19 mouse cellular contexts compared by ENCODE assay signal in genomic region chr11:118525059-118525458, GRCm38 (mm10). TPM values are rescaled to one million over a fixed set of nuclear protein-coding genes. Genes with fewer than 3 reads are reported as not detected.
DNase-seq lines count a peak whose midpoint lies in the region; ATAC-seq and TF ChIP-seq lines count a peak whose summit lies in the region.
"Had no signal": no experiment of that assay in that cellular context is flagged by ENCODE, and none has a peak within 500 bp of the region (broad histone marks: within the 10 kb centered on the region; RNA-seq: fewer than 3 reads in every experiment).

No protein-coding gene starts in this region.

- DNase-seq in forebrain, postnatal 0 days: no peak
- DNase-seq in hindbrain, postnatal 0 days (ENCODE audit: low spot score): peak; percentile 50
- no peak for DNase-seq in thymus, postnatal 36 days
- no peak for DNase-seq in layer of hippocampus, postnatal 36 days
- DNase-seq: adrenal gland, adult 8-10 months; B cell, adult 2 months; cerebellum, adult 9-10 months; heart, adult 18-20 months; kidney, adult 2 months; lung, embryonic 14.5 days; thymus, postnatal 14 days had no signal

- no peak for ATAC-seq in forebrain, embryonic 15.5 days (replicated peaks)
- no peak for ATAC-seq in forebrain, postnatal 0 days
- ATAC-seq in hindbrain, embryonic 12.5 days (ENCODE audit: low FRiP score): peak; percentile 41; the same call in 1 of the 2 replicates
- peak; percentile 24; the same call in 1 of the 2 replicates for ATAC-seq in hindbrain, postnatal 0 days
- 0 out of 2 replicates have a peak, but pooled peaks have one; percentile 26 for ATAC-seq in neural tube, embryonic 12.5 days (ENCODE audit: low FRiP score, low read depth)
- ATAC-seq in erythroblast, adult 5-6 weeks (replicated peaks; ENCODE audit: low FRiP score, poor library complexity, severe bottlenecking): no peak

- TF ChIP-seq CTCF in forebrain, postnatal 0 days (IDR thresholded peaks at IDR 0.05; ENCODE audit: low read depth): no peak
- TF ChIP-seq CTCF in hindbrain, postnatal 0 days (IDR thresholded peaks at IDR 0.05; ENCODE audit: low read depth): no peak

- H3K36me3 ChIP-seq in forebrain, embryonic 15.5 days: no peaks in the 10 kb centered on the region
- no peaks in the 10 kb centered on the region for H3K36me3 ChIP-seq in forebrain, postnatal 0 days (ENCODE audit: insufficient read depth)
- no peaks in the 10 kb centered on the region for H3K36me3 ChIP-seq in hindbrain, embryonic 12.5 days
- H3K36me3 ChIP-seq in hindbrain, postnatal 0 days (ENCODE audit: insufficient read depth, low read length): no peaks in the 10 kb centered on the region
- H3K36me3 ChIP-seq in neural tube, embryonic 12.5 days: no peaks in the 10 kb centered on the region
- H3K36me3 ChIP-seq: limb, embryonic 10.5 days had no signal

- H3K9me3 ChIP-seq in forebrain, embryonic 15.5 days: no peaks in the 10 kb centered on the region
- H3K9me3 ChIP-seq in forebrain, postnatal 0 days (ENCODE audit: low read length): no peaks in the 10 kb centered on the region
- no peaks in the 10 kb centered on the region for H3K9me3 ChIP-seq in hindbrain, embryonic 12.5 days (replicated peaks)
- H3K9me3 ChIP-seq in hindbrain, postnatal 0 days (ENCODE audit: low read length): no peaks in the 10 kb centered on the region
- H3K9me3 ChIP-seq in neural tube, embryonic 12.5 days: no peaks in the 10 kb centered on the region
- H3K9me3 ChIP-seq: limb, embryonic 10.5 days had no signal

- H3K27ac ChIP-seq in forebrain, embryonic 15.5 days (replicated peaks): peak overlapping the region; percentile 14; the same call in 1 of the 2 replicates
- H3K27ac ChIP-seq in forebrain, postnatal 0 days (ENCODE audit: low read depth, low read length): no peak overlapping the region
- H3K27ac ChIP-seq in hindbrain, embryonic 12.5 days: peak overlapping the region; percentile 73
- H3K27ac ChIP-seq in hindbrain, postnatal 0 days: peak overlapping the region; percentile 62; the same call in 1 of the 2 replicates
- H3K27ac ChIP-seq in neural tube, embryonic 12.5 days: peak overlapping the region; percentile 70; the same call in 1 of the 2 replicates
- H3K27ac ChIP-seq: layer of hippocampus, adult 2 months; macrophage had no signal

- H3K9ac ChIP-seq in forebrain, embryonic 15.5 days (replicated peaks): no peak overlapping the region
- no peak overlapping the region for H3K9ac ChIP-seq in forebrain, postnatal 0 days
- no peak overlapping the region for H3K9ac ChIP-seq in hindbrain, embryonic 12.5 days
- no peak overlapping the region for H3K9ac ChIP-seq in hindbrain, postnatal 0 days (replicated peaks; ENCODE audit: low read length)
- H3K9ac ChIP-seq in neural tube, embryonic 12.5 days: peak overlapping the region; percentile 33; the same call in 1 of the 2 replicates
- H3K9ac ChIP-seq: lung, embryonic 14.5 days had no signal

- 41% methylated on average over 11 of the region's 11 CpGs for WGBS in forebrain, embryonic 15.5 days
- WGBS in forebrain, postnatal 0 days: 27% methylated on average over 11 of the region's 11 CpGs
- 58% methylated on average over 11 of the region's 11 CpGs for WGBS in hindbrain, embryonic 12.5 days
- WGBS in hindbrain, postnatal 0 days: 24% methylated on average over 11 of the region's 11 CpGs
- 19% methylated on average over 11 of the region's 11 CpGs for WGBS in neural tube, embryonic 12.5 days

- H3K4me3 ChIP-seq in forebrain, embryonic 15.5 days: no peak overlapping the region
- H3K4me3 ChIP-seq in forebrain, postnatal 0 days (ENCODE audit: low read depth, low read length): no peak overlapping the region
- H3K4me3 ChIP-seq in hindbrain, embryonic 12.5 days: no peak overlapping the region
- H3K4me3 ChIP-seq in hindbrain, postnatal 0 days (ENCODE audit: low read length): no peak overlapping the region
- H3K4me3 ChIP-seq in neural tube, embryonic 12.5 days: no peak overlapping the region
- H3K4me3 ChIP-seq: layer of hippocampus, adult 2 months; limb, embryonic 10.5 days had no signal

- H3K27me3 ChIP-seq in forebrain, embryonic 15.5 days: no peaks in the 10 kb centered on the region
- H3K27me3 ChIP-seq in forebrain, postnatal 0 days (ENCODE audit: insufficient read depth, low read length): no peaks in the 10 kb centered on the region
- peaks cover 4% of the 10 kb centered on the region; the same call in 1 of the 2 replicates for H3K27me3 ChIP-seq in hindbrain, embryonic 12.5 days
- no peaks in the 10 kb centered on the region for H3K27me3 ChIP-seq in hindbrain, postnatal 0 days (ENCODE audit: insufficient read depth, low read length)
- H3K27me3 ChIP-seq in neural tube, embryonic 12.5 days (replicated peaks): no peaks in the 10 kb centered on the region

- H3K4me1 ChIP-seq in forebrain, embryonic 15.5 days: peaks cover 11% of the 10 kb centered on the region
- no peaks in the 10 kb centered on the region for H3K4me1 ChIP-seq in forebrain, postnatal 0 days (ENCODE audit: insufficient read depth)
- peaks cover 26% of the 10 kb centered on the region for H3K4me1 ChIP-seq in hindbrain, embryonic 12.5 days
- peaks cover 19% of the 10 kb centered on the region; the same call in 1 of the 2 replicates for H3K4me1 ChIP-seq in hindbrain, postnatal 0 days (ENCODE audit: insufficient read depth, low read length)
- H3K4me1 ChIP-seq in neural tube, embryonic 12.5 days: peaks cover 45% of the 10 kb centered on the region

- H3K4me2 ChIP-seq in forebrain, embryonic 15.5 days (replicated peaks): no peak overlapping the region
- H3K4me2 ChIP-seq in forebrain, postnatal 0 days (ENCODE audit: low read depth): no peak overlapping the region
- no peak overlapping the region for H3K4me2 ChIP-seq in hindbrain, embryonic 12.5 days (replicated peaks)
- no peak overlapping the region for H3K4me2 ChIP-seq in hindbrain, postnatal 0 days (ENCODE audit: low read depth, low read length)
- H3K4me2 ChIP-seq in neural tube, embryonic 12.5 days (replicated peaks): 0 out of 2 replicates have a peak overlapping the region, but pooled peaks have one; percentile 15
- H3K4me2 ChIP-seq: liver, embryonic 11.5 days; lung, embryonic 14.5 days had no signal

RNA-seq across cellular contexts. Expression of gene Engase, which starts 48.4 kb away (rescaled TPM):
- 5.3 and 6.8 TPM in 2 replicates for polyA plus RNA-seq in forebrain, embryonic 15.5 days (2015; fragmentation: Nextera tagmentation; extraction: Ambion mirVana)
- total RNA-seq in forebrain, postnatal 0 days (2014; rRNA removed): 8.1 and 8.5 TPM in 2 replicates
- polyA plus RNA-seq in forebrain, postnatal 0 days (2015; fragmentation: Nextera tagmentation; extraction: Ambion mirVana): 4.2 and 5.7 TPM in 2 replicates
- 7.1 and 7.2 TPM in 2 replicates for polyA plus RNA-seq in hindbrain, embryonic 12.5 days (2016; fragmentation: Nextera tagmentation; extraction: Ambion mirVana)
- total RNA-seq in hindbrain, postnatal 0 days (2014; rRNA removed): 9.0 and 20.7 TPM in 2 replicates
- polyA plus RNA-seq in hindbrain, postnatal 0 days (2015; fragmentation: Nextera tagmentation; extraction: Ambion mirVana): 6.5 and 7.0 TPM in 2 replicates
- 9.7 and 9.8 TPM in 2 replicates for polyA plus RNA-seq in neural tube, embryonic 12.5 days (2016; fragmentation: Nextera tagmentation; extraction: Ambion mirVana)
- total RNA-seq in erythroblast, adult 5-6 weeks (2015; ENCODE audit: low replicate concordance): 0.63 and 2.1 TPM in 2 replicates
- 0.84 and 0.85 TPM in 2 replicates for total RNA-seq in erythroblast, adult 5-6 weeks (2017; ENCODE audit: low replicate concordance)
- total RNA-seq in layer of hippocampus, postnatal 36 days (2021): 10 to 100 TPM; 15.2 to 15.5 TPM

Comparison
In these comparisons a context has a peak if more than half of its experiments do, and no peak if none do; other contexts are left out.
1. ATAC-seq: peak in hindbrain, embryonic 12.5 days (single experiment), hindbrain, postnatal 0 days (single experiment) and neural tube, embryonic 12.5 days (single experiment); none in forebrain, embryonic 15.5 days (single experiment), forebrain, postnatal 0 days (single experiment) and erythroblast, adult 5-6 weeks (single experiment).